Mouse (Mus musculus): ENCODE data around the gene Chd4. TPM values are rescaled to one million over a fixed set of nuclear protein-coding genes. Genes with fewer than 3 reads are reported as not detected.

Gene Chd4
- 149 and 226 TPM in 2 replicates for polyA plus RNA-seq (2012)

DNA sequence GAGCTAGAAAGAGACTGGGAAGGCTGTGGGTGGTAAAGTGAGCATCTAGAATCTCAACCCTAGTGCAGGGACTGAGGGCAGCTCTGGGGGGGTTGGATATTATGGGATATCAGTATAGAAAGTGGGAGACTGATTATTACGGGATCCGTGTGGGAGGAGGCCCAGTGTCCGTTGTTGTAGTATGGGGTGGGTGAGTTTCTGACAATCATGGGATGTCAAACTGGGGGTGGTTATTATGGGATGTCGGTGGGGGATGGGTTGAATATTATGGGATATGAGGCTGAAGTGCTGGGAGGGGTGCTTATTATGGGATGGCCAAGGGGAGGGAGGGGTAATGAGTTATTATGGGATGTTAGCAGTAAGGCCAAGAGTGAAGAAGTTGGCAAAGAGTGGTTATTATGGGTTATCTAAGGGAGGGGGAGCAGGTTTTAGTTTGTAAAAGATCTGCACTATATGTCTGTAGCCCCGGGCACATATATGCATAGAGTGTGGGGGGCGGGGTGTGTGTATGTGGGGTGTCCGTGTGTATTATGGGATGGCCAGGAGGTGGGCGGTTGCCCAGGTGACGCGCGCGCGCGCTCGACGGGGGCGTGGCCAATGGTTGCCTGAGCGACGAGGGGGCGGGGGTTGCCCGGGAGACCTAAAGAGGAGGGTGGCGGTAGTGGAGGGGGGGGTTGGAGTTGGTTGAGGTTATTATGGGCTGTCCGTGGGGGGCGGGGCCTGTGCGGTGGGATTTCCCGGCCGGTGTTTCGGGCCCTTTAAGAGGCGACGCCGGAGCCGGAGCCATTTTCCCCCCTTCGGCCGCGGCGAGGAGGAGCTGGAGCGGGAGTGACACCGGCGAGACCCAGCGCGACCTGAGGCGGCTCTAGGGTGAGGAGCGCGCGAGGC lies at the start of gene Chd4:
Gene Chd4 (plus strand): TSS at position 591 of the 888 bp plus-strand sequence.

DNA sequence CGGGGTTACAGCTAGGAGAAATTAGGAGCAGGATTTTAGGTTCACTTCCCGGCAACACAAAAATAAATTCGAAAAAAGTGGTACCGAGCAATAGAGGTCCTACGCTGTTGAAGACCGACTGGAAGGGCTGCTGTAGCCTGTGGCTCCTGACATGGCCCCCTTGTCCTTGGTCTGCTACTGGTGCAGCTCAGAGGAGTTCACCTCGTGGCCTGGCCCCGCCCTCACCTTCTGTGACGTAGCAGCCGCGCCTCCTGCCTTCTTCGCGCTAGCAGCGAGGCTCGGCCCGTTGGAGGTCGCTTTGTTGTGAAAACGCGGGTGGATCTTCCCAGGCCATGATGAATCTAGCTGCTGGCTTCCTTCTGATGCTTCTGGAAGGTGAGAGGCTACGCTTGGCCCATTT lies 46.1 kb upstream of the Chd4 start, which contains the start of gene Acrbp:
Gene Acrbp (plus strand): TSS at position 12 of the 400 bp plus-strand sequence.

DNA sequence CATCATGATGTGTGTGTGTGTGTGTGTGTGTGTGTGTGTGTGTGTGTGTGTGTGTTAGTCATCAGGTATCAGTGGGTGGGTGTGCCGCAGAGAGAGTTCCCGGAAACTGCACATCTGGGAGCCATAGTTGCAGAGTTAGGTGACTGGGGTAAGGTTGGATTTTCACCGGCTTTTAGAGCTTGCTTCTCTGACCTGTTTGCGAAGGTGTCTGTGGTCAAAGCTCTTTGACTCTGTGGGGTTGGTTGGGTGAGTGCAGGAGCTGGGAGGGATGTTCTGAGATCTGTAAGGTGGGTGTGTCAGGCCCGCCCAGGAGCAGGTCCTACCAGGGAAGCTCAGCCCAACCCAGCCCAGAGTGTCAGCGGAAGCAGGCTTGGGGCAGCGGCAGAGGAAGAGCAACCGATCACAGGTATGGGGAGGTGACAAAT lies 28.2 kb upstream of the Chd4 start, which contains the start of gene Lpar5:
Gene Lpar5 (plus strand): TSS at position 350 of the 425 bp plus-strand sequence.

DNA sequence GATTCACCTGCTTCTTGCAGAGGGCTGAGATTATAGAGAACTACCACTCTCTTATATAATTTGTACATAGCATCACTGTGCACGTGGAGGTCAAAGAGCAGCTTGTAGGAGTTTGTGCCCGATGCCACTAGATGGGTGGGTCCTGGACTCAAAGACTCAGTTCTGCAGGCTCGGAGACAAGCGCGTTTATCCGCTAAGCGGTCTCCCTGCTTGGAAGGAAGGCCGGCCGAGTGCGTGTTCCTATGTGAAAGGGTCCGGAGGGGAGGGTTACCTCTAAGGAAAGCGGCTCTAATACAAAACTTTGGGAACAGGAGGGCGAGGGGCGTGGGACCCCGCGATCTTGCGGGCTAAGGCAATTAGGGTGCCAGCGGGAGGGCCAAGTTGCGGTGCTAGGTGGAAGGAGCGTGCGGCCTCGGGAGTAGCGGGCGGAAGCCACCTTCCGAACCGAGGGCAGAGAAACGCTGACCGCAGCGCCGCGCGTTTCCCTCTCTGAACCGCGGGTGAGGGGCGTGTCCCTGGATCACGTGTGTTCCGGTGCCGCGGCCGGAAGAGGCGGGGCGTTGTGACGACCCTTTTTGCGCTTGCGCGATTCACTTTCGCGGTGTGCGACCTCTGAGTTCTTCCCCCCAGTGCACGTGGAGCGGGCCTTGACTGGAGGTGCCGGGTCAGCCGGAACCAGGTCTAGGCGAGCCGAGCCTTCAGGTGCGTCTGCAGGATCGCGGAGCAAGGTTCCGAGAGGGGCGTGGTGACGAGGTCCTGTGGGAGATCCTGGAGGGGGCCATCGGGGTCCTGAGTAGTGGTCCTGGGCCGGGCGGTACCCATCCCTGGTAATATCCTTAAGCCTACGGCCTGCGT lies 35.7 kb downstream of the Chd4 start, which contains the start of gene Nop2:
Gene Nop2 (plus strand): TSS at position 608 of the 855 bp plus-strand sequence.

DNA sequence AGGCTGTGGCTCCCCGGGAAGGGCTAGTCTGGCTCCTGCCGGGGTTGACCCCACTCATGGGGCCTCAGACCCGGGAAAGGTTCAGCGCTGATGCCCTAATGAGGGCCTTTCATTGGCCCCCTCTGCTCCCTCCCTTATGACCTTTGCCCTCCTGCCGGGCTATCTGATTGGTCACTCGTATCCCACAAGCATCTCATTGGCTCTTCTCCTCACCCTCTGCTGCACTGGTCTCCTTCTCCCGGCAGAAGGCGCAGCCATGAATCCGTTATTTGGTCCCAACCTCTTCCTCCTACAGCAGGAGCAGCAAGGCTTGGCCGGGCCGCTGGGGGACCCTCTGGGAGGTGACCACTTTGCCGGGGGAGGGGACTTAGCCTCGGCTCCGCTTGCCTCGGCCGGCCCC lies 49.2 kb downstream of the Chd4 start, which contains the start of gene Iffo1:
Gene Iffo1 (plus strand): TSS at position 241 of the 400 bp plus-strand sequence.

DNA sequence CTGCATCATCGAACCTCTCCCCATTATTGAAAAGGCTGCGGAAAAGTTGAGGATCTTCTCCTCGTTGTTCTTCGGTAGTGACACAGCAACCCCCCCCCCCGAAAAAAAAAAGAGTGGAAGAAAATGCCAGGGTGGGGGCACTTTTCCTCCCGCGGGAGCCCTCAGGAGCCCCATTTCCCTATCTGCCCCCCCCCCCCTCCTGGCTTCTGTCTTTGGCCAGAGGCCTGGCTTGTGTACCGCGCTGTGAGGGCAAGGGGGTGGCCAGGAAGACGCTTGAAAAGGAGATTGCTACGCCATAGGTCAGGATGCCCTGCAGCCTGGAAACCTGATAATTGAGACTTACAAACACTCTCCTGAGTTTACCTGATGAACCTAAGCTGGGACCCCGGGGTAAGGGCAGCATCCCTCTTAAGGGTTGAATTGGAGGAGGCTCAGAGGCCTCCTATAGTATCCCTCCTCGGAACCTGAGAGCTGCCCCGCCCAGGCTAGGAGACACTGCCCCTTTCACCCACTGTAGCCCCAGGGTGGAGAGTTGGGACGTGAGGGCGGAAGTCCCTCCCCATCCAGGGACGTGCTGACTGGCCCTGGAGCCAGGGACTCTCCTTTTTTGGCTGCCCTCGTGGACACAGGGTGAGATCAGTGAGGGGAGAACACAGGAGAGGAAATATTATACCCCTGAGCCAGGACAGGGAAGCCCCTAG lies 70.4 kb downstream of the Chd4 start, which contains the start of gene Gapdh:
Gene Gapdh (minus strand): TSS at position 417 of the 701 bp plus-strand sequence.

Other genes with a start within 250 kb of the Chd4 start
- 8.2 and 16.7 TPM in 2 replicates for gene P3h3, start 238.2 kb upstream of the Chd4 start, polyA plus RNA-seq (2012)
- gene Gpr162, start 232.0 kb upstream of the Chd4 start, polyA plus RNA-seq (2012) = 0.09 and 0.18 TPM in 2 replicates
- gene Cd4, start 207.8 kb upstream of the Chd4 start, polyA plus RNA-seq (2012) = 0.43 and 0.93 TPM in 2 replicates
- 5.7 and 9.5 TPM in 2 replicates for gene Lag3, start 184.3 kb upstream of the Chd4 start, polyA plus RNA-seq (2012)
- 278 and 322 TPM in 2 replicates for gene Ptms, start 175.9 kb upstream of the Chd4 start, polyA plus RNA-seq (2012)
- gene Mlf2, start 164.6 kb upstream of the Chd4 start, polyA plus RNA-seq (2012) = 177 and 232 TPM in 2 replicates
- gene Cops7a, start 130.4 kb upstream of the Chd4 start, polyA plus RNA-seq (2012) = 50.6 and 53.4 TPM in 2 replicates
- gene Pianp, start 99.3 kb upstream of the Chd4 start, polyA plus RNA-seq (2012) = 0.24 and 1.00 TPM in 2 replicates
- gene Zfp384, start 86.8 kb upstream of the Chd4 start, polyA plus RNA-seq (2012) = 74.6 and 80.3 TPM in 2 replicates
- gene Ing4, start 56.2 kb upstream of the Chd4 start, polyA plus RNA-seq (2012) = 15.9 and 19.1 TPM in 2 replicates
- 12.2 and 12.7 TPM in 2 replicates for gene Acrbp, start 46.3 kb upstream of the Chd4 start, polyA plus RNA-seq (2012)
- 1.8 and 5.1 TPM in 2 replicates for gene Lpar5, start 28.1 kb upstream of the Chd4 start, polyA plus RNA-seq (2012)
- gene Nop2, start 35.9 kb downstream of the Chd4 start, polyA plus RNA-seq (2012) = 47.6 and 60.9 TPM in 2 replicates
- gene Iffo1, start 49.3 kb downstream of the Chd4 start, polyA plus RNA-seq (2012) = 48.0 and 55.0 TPM in 2 replicates
- 9,186 and 10,401 TPM in 2 replicates for gene Gapdh, start 70.5 kb downstream of the Chd4 start, polyA plus RNA-seq (2012)
- 249 and 284 TPM in 2 replicates for gene Ncapd2, start 95.7 kb downstream of the Chd4 start, polyA plus RNA-seq (2012)
- gene Mrpl51, start 95.8 kb downstream of the Chd4 start, polyA plus RNA-seq (2012) = 89.5 and 130 TPM in 2 replicates
- gene Vamp1, start 119.6 kb downstream of the Chd4 start, polyA plus RNA-seq (2012) = 3.3 and 4.6 TPM in 2 replicates
- gene Tapbpl, start 135.9 kb downstream of the Chd4 start, polyA plus RNA-seq (2012) = 24.6 and 24.9 TPM in 2 replicates
- gene Cd27, start 141.0 kb downstream of the Chd4 start, polyA plus RNA-seq (2012) = 41.2 and 57.0 TPM in 2 replicates
- not detected in 2 replicates for gene Tuba3a, start 190.1 kb downstream of the Chd4 start, polyA plus RNA-seq (2012)
- 116 and 137 TPM in 2 replicates for gene Ltbr, start 217.9 kb downstream of the Chd4 start, polyA plus RNA-seq (2012)
- gene Scnn1a, start 224.7 kb downstream of the Chd4 start, polyA plus RNA-seq (2012) = 17.2 and 30.5 TPM in 2 replicates

Data from megakaryocyte-erythroid progenitor cell, adult 5 weeks (primary cell).